Mouse (Mus musculus): ENCODE results near the gene Ltv1.
"Not testable (repeated sequence)": the region's sequence is repeated elsewhere in the genome, so short reads cannot be mapped to it uniquely, and the experiment has no call there.

Ltv1 gene

GRCm38 (mm10) chr10:13193496-13193895 lies 528 bp upstream of the Ltv1 start:
- in situ Hi-C loops (cut with MboI) = not testable (repeated sequence)

- in situ Hi-C loops (cut with MboI) = no loop called here
Observed at GRCm38 (mm10) chr10:13189881-13190280, 3.1 kb downstream of the Ltv1 start.

- in situ Hi-C loops (cut with MboI) = no loop called here
Observed at GRCm38 (mm10) chr10:13186754-13187153, 6.2 kb downstream of the Ltv1 start.

- in situ Hi-C loops (cut with MboI) = no loop called here
Observed at GRCm38 (mm10) chr10:13184170-13184766, 8.7 kb downstream of the Ltv1 start.

GRCm38 (mm10) chr10:13180211-13180610 lies 12.8 kb downstream of the Ltv1 start:
- in situ Hi-C loops (cut with MboI) = no loop called here

- in situ Hi-C loops (cut with MboI) = no loop called here
Observed at GRCm38 (mm10) chr10:13177973-13178624, 14.9 kb downstream of the Ltv1 start, which contains the start of gene Zc2hc1b. TSS of gene Zc2hc1b (minus strand) at chr10:13178023.

- in situ Hi-C loops (cut with MboI) = no loop called here
Observed at GRCm38 (mm10) chr10:13175866-13176265, 17.1 kb downstream of the Ltv1 start.

- in situ Hi-C loops (cut with MboI) = no loop called here
Observed at GRCm38 (mm10) chr10:13172798-13173221, 20.2 kb downstream of the Ltv1 start.

GRCm38 (mm10) chr10:13171461-13171860 lies 21.5 kb downstream of the Ltv1 start:
- in situ Hi-C loops (cut with MboI) = no loop called here

- in situ Hi-C loops (cut with MboI) = no loop called here
Observed at GRCm38 (mm10) chr10:13170739-13171448, 22.1 kb downstream of the Ltv1 start.

GRCm38 (mm10) chr10:13168461-13168860 lies 24.5 kb downstream of the Ltv1 start:
- in situ Hi-C loops (cut with MboI) = no loop called here

- in situ Hi-C loops (cut with MboI) = no loop called here
Observed at GRCm38 (mm10) chr10:13162031-13162430, 30.9 kb downstream of the Ltv1 start.

GRCm38 (mm10) chr10:13160913-13161312 lies 32.1 kb downstream of the Ltv1 start:
- in situ Hi-C loops (cut with MboI) = no loop called here

- in situ Hi-C loops (cut with MboI) = no loop called here
Observed at GRCm38 (mm10) chr10:13155377-13155776, 37.6 kb downstream of the Ltv1 start.

GRCm38 (mm10) chr10:13152811-13153364 lies 40.1 kb downstream of the Ltv1 start:
- in situ Hi-C loops (cut with MboI) = no loop called here

- in situ Hi-C loops (cut with MboI) = no loop called here
Observed at GRCm38 (mm10) chr10:13151353-13151752, 41.6 kb downstream of the Ltv1 start.

GRCm38 (mm10) chr10:13150435-13150834 lies 42.5 kb downstream of the Ltv1 start:
- in situ Hi-C loops (cut with MboI) = no loop called here

- in situ Hi-C loops (cut with MboI) = no loop called here
Observed at GRCm38 (mm10) chr10:13140434-13140833, 52.5 kb downstream of the Ltv1 start.

- in situ Hi-C loops (cut with MboI) = no loop called here
Observed at GRCm38 (mm10) chr10:13137906-13138305, 55.1 kb downstream of the Ltv1 start.

GRCm38 (mm10) chr10:13135751-13136150 lies 57.2 kb downstream of the Ltv1 start:
- in situ Hi-C loops (cut with MboI) = no loop called here

GRCm38 (mm10) chr10:13135276-13135675 lies 57.7 kb downstream of the Ltv1 start:
- in situ Hi-C loops (cut with MboI) = no loop called here

GRCm38 (mm10) chr10:13133850-13134249 lies 59.1 kb downstream of the Ltv1 start:
- in situ Hi-C loops (cut with MboI) = no loop called here
